Mouse (Mus musculus): ENCODE measurements at regions not wholly inside any gene's neighbourhood (a gene's known extent, or its start where the extent isn't known, plus 50 kb on each side); places are given as distances from the start of the nearest gene placed in this dataset.

GRCm38 (mm10) chr3:80541382-80541781 lies 261.3 kb downstream of the Gria2 start:
- no peaks in the 10 kb centered on the region for H3K9me3 ChIP-seq (ENCODE audit: control insufficient read depth, low read length)
- H3K4me3 ChIP-seq (ENCODE audit: low read depth, low read length), result no peak overlapping the region
- ATAC-seq (ENCODE audit: low FRiP score), result 0 out of 2 replicates have a peak, but pooled peaks have one; percentile 53

GRCm38 (mm10) chr3:80533706-80534349 lies 268.8 kb downstream of the Gria2 start:
- H3K4me3 ChIP-seq (ENCODE audit: low read depth, low read length), result no peak overlapping the region
- no peak overlapping the region for H3K27ac ChIP-seq (ENCODE audit: low read depth, low read length)
- no peak overlapping the region for H3K4me2 ChIP-seq (replicated peaks; ENCODE audit: low read depth, low read length)
- no peaks in the 10 kb centered on the region for H3K9me3 ChIP-seq (ENCODE audit: control insufficient read depth, low read length)
- no peak for DNase-seq (ENCODE audit: low spot score)
- H3K27me3 ChIP-seq (ENCODE audit: control insufficient read depth, insufficient read depth, low read length), result no peaks in the 10 kb centered on the region
- no peaks in the 10 kb centered on the region for H3K4me1 ChIP-seq (replicated peaks; ENCODE audit: control insufficient read depth, insufficient read depth, low read length)
- no peaks in the 10 kb centered on the region for H3K36me3 ChIP-seq (ENCODE audit: control insufficient read depth, insufficient read depth, low read length)
- H3K9ac ChIP-seq (ENCODE audit: low read depth, low read length), result no peak overlapping the region
- no peak for ATAC-seq (ENCODE audit: low FRiP score)
- 91% methylated on average over 4 of the region's 4 CpGs for WGBS

More at GRCm38 (mm10) chr3:80541382-80541781, 261.3 kb downstream of the Gria2 start:
- Histone ChIP-seq H3K27me3 (ENCODE audit: control insufficient read depth, insufficient read depth, low read length) (no peaks in the 10 kb centered on the region), H3K9ac (ENCODE audit: low read depth, low read length) (no peak overlapping the region), H3K27ac (ENCODE audit: low read depth, low read length) (no peak overlapping the region), H3K4me2 (replicated peaks; ENCODE audit: low read depth, low read length) (no peak overlapping the region), H3K36me3 (ENCODE audit: control insufficient read depth, insufficient read depth, low read length) (no peaks in the 10 kb centered on the region), H3K4me1 (replicated peaks; ENCODE audit: control insufficient read depth, insufficient read depth, low read length) (no peaks in the 10 kb centered on the region)
- no peak for DNase-seq (ENCODE audit: low spot score)

GRCm38 (mm10) chr3:80514026-80514425 lies 288.6 kb downstream of the Gria2 start:
- Histone ChIP-seq H3K36me3 (ENCODE audit: control insufficient read depth, insufficient read depth, low read length) (no peaks in the 10 kb centered on the region), H3K9me3 (ENCODE audit: control insufficient read depth, low read length) (no peaks in the 10 kb centered on the region), H3K4me2 (replicated peaks; ENCODE audit: low read depth, low read length) (no peak overlapping the region), H3K27me3 (ENCODE audit: control insufficient read depth, insufficient read depth, low read length) (no peaks in the 10 kb centered on the region), H3K4me1 (replicated peaks; ENCODE audit: control insufficient read depth, insufficient read depth, low read length) (no peaks in the 10 kb centered on the region), H3K9ac (ENCODE audit: low read depth, low read length) (no peak overlapping the region), H3K27ac (ENCODE audit: low read depth, low read length) (no peak overlapping the region), H3K4me3 (ENCODE audit: low read depth, low read length) (no peak overlapping the region)
- ATAC-seq (ENCODE audit: low FRiP score) (no peak), DNase-seq (ENCODE audit: low spot score) (no peak)
- 82% methylated on average over 1 of the region's 1 CpGs for whole genome bisulfite sequencing

- Histone ChIP-seq H3K27ac (ENCODE audit: low read depth, low read length) (no peak overlapping the region), H3K4me1 (replicated peaks; ENCODE audit: control insufficient read depth, insufficient read depth, low read length) (no peaks in the 10 kb centered on the region), H3K4me3 (ENCODE audit: low read depth, low read length) (no peak overlapping the region), H3K27me3 (ENCODE audit: control insufficient read depth, insufficient read depth, low read length) (no peaks in the 10 kb centered on the region), H3K9me3 (ENCODE audit: control insufficient read depth, low read length) (no peaks in the 10 kb centered on the region), H3K36me3 (ENCODE audit: control insufficient read depth, insufficient read depth, low read length) (no peaks in the 10 kb centered on the region), H3K9ac (ENCODE audit: low read depth, low read length) (no peak overlapping the region), H3K4me2 (replicated peaks; ENCODE audit: low read depth, low read length) (no peak overlapping the region)
- ATAC-seq (ENCODE audit: low FRiP score) (no peak), DNase-seq (ENCODE audit: low spot score) (no peak)
- WGBS, result 82% methylated on average over 1 of the region's 1 CpGs
Observed at GRCm38 (mm10) chr3:80509185-80509584, 293.4 kb downstream of the Gria2 start.

GRCm38 (mm10) chr3:80506701-80507100 lies 295.9 kb downstream of the Gria2 start:
- Histone ChIP-seq H3K27me3 (ENCODE audit: control insufficient read depth, insufficient read depth, low read length) (no peaks in the 10 kb centered on the region), H3K9me3 (ENCODE audit: control insufficient read depth, low read length) (no peaks in the 10 kb centered on the region), H3K36me3 (ENCODE audit: control insufficient read depth, insufficient read depth, low read length) (no peaks in the 10 kb centered on the region), H3K9ac (ENCODE audit: low read depth, low read length) (no peak overlapping the region), H3K4me2 (replicated peaks; ENCODE audit: low read depth, low read length) (no peak overlapping the region), H3K4me1 (replicated peaks; ENCODE audit: control insufficient read depth, insufficient read depth, low read length) (no peaks in the 10 kb centered on the region), H3K27ac (ENCODE audit: low read depth, low read length) (no peak overlapping the region), H3K4me3 (ENCODE audit: low read depth, low read length) (no peak overlapping the region)
- no peak for ATAC-seq (ENCODE audit: low FRiP score)
- 72% methylated on average over 1 of the region's 1 CpGs for WGBS
- DNase-seq (ENCODE audit: low spot score), result no peak

- H3K36me3 ChIP-seq (ENCODE audit: control insufficient read depth, insufficient read depth, low read length), result no peaks in the 10 kb centered on the region
- ATAC-seq (ENCODE audit: low FRiP score) (no peak), DNase-seq (ENCODE audit: low spot score) (no peak)
- H3K27ac ChIP-seq (ENCODE audit: low read depth, low read length), result no peak overlapping the region
- H3K9ac ChIP-seq (ENCODE audit: low read depth, low read length), result no peak overlapping the region
- no peaks in the 10 kb centered on the region for H3K9me3 ChIP-seq (ENCODE audit: control insufficient read depth, low read length)
- WGBS, result 48% methylated on average over 1 of the region's 1 CpGs
- no peak overlapping the region for H3K4me3 ChIP-seq (ENCODE audit: low read depth, low read length)
- H3K4me2 ChIP-seq (replicated peaks; ENCODE audit: low read depth, low read length), result no peak overlapping the region
- no peaks in the 10 kb centered on the region for H3K4me1 ChIP-seq (replicated peaks; ENCODE audit: control insufficient read depth, insufficient read depth, low read length)
- no peaks in the 10 kb centered on the region for H3K27me3 ChIP-seq (ENCODE audit: control insufficient read depth, insufficient read depth, low read length)
Observed at GRCm38 (mm10) chr3:80501117-80501516, 301.5 kb downstream of the Gria2 start.

- Histone ChIP-seq H3K36me3 (ENCODE audit: control insufficient read depth, insufficient read depth, low read length) (no peaks in the 10 kb centered on the region), H3K4me1 (replicated peaks; ENCODE audit: control insufficient read depth, insufficient read depth, low read length) (no peaks in the 10 kb centered on the region), H3K4me2 (replicated peaks; ENCODE audit: low read depth, low read length) (no peak overlapping the region), H3K27ac (ENCODE audit: low read depth, low read length) (no peak overlapping the region), H3K4me3 (ENCODE audit: low read depth, low read length) (no peak overlapping the region), H3K27me3 (ENCODE audit: control insufficient read depth, insufficient read depth, low read length) (no peaks in the 10 kb centered on the region), H3K9ac (ENCODE audit: low read depth, low read length) (no peak overlapping the region), H3K9me3 (ENCODE audit: control insufficient read depth, low read length) (no peaks in the 10 kb centered on the region)
- ATAC-seq (ENCODE audit: low FRiP score) (no peak), DNase-seq (ENCODE audit: low spot score) (no peak)
- 94% methylated on average over 2 of the region's 2 CpGs for WGBS
Observed at GRCm38 (mm10) chr3:80496556-80496955, 306.1 kb downstream of the Gria2 start.

GRCm38 (mm10) chr3:80484168-80484833 lies 318.3 kb downstream of the Gria2 start:
- Histone ChIP-seq H3K4me2 (replicated peaks; ENCODE audit: low read depth, low read length) (no peak overlapping the region), H3K27ac (ENCODE audit: low read depth, low read length) (no peak overlapping the region), H3K4me3 (ENCODE audit: low read depth, low read length) (no peak overlapping the region), H3K27me3 (ENCODE audit: control insufficient read depth, insufficient read depth, low read length) (no peaks in the 10 kb centered on the region), H3K36me3 (ENCODE audit: control insufficient read depth, insufficient read depth, low read length) (no peaks in the 10 kb centered on the region), H3K9me3 (ENCODE audit: control insufficient read depth, low read length) (no peaks in the 10 kb centered on the region), H3K9ac (ENCODE audit: low read depth, low read length) (no peak overlapping the region), H3K4me1 (replicated peaks; ENCODE audit: control insufficient read depth, insufficient read depth, low read length) (no peaks in the 10 kb centered on the region)
- WGBS, result 70% methylated on average over 3 of the region's 3 CpGs
- ATAC-seq (ENCODE audit: low FRiP score) (peak; percentile 56), DNase-seq (ENCODE audit: low spot score) (no peak)

- ATAC-seq (ENCODE audit: low FRiP score), result no peak
- Histone ChIP-seq H3K9me3 (ENCODE audit: control insufficient read depth, low read length) (no peaks in the 10 kb centered on the region), H3K4me2 (replicated peaks; ENCODE audit: low read depth, low read length) (no peak overlapping the region)
Observed at GRCm38 (mm10) chr3:80478676-80479075, 324.0 kb downstream of the Gria2 start.

More at GRCm38 (mm10) chr3:80478676-80479075, 324.0 kb downstream of the Gria2 start:
- no peaks in the 10 kb centered on the region for H3K36me3 ChIP-seq (ENCODE audit: control insufficient read depth, insufficient read depth, low read length)
- H3K27ac ChIP-seq (ENCODE audit: low read depth, low read length), result no peak overlapping the region
- no peak overlapping the region for H3K9ac ChIP-seq (ENCODE audit: low read depth, low read length)
- DNase-seq (ENCODE audit: low spot score), result no peak
- no peak overlapping the region for H3K4me3 ChIP-seq (ENCODE audit: low read depth, low read length)
- no peaks in the 10 kb centered on the region for H3K4me1 ChIP-seq (replicated peaks; ENCODE audit: control insufficient read depth, insufficient read depth, low read length)
- no peaks in the 10 kb centered on the region for H3K27me3 ChIP-seq (ENCODE audit: control insufficient read depth, insufficient read depth, low read length)

All from hindbrain, embryonic 11.5 days (tissue).